Comparison of ENCODE assay signal across 8 mouse cellular contexts in genomic region chr3:108590786-108591529, GRCm38 (mm10). TPM values are rescaled to one million over a fixed set of nuclear protein-coding genes. Genes with fewer than 3 reads are reported as not detected.
A peak's percentile ranks its signal among the peaks of the same experiment; 100 is the strongest.
DNase-seq lines count a peak whose midpoint lies in the region; ATAC-seq lines count a peak whose summit lies in the region.

Gene Wdr47 (plus strand): TSS chr3:108591279.

- intact Hi-C loops in left cerebral cortex, postnatal 14 days (cut with DNase I) = no loop called here

- H3K9ac ChIP-seq in intestine, embryonic 14.5 days (ENCODE audit: low read length) = peak within 1 kb of the TSS; percentile 66

- no peaks in the 10 kb centered on the region for H3K27me3 ChIP-seq in intestine, embryonic 14.5 days (replicated peaks; ENCODE audit: control insufficient read depth, insufficient read depth, low read length)

- no peaks in the 10 kb centered on the region for H3K9me3 ChIP-seq in intestine, embryonic 14.5 days (ENCODE audit: control insufficient read depth, low read length)

- DNase-seq in adrenal gland, adult 18-20 months (ENCODE audit: low spot score in 2 of 2) = peak; percentile 90 to 91
- DNase-seq in embryo, embryonic 11 days = peak; percentile 98
- peak; percentile 97 for DNase-seq in gastrocnemius, postnatal 25 days
- DNase-seq in intestine, embryonic 14.5 days (ENCODE audit: low spot score) = peak; percentile 97
- peak; percentile 96 to 97 for DNase-seq in left cerebral cortex, postnatal 14 days (ENCODE audit: low spot score in 2 of 2)
- peak; percentile 97 for DNase-seq in mesoderm, embryonic 11.5 days (ENCODE audit: low read depth, low spot score)
- peak; percentile 96 to 97 for DNase-seq in right cerebral cortex, postnatal 36 days (ENCODE audit: low spot score in 2 of 2)
- DNase-seq in yolk sac, embryonic 10.5 days (ENCODE audit: low spot score) = peak; percentile 97

- 8% methylated on average over 30 of the region's 44 CpGs for WGBS in intestine, embryonic 14.5 days

- H3K36me3 ChIP-seq in intestine, embryonic 14.5 days (ENCODE audit: control insufficient read depth, insufficient read depth, low read length) = no peaks in the 10 kb centered on the region

- ATAC-seq in intestine, embryonic 14.5 days (replicated peaks; ENCODE audit: low FRiP score, low TSS enrichment, low read depth) = peak; percentile 100

- H3K27ac ChIP-seq in intestine, embryonic 14.5 days (ENCODE audit: low read depth) = peak within 1 kb of the TSS; percentile 47; the same call in 1 of the 2 replicates

- H3K4me3 ChIP-seq in intestine, embryonic 14.5 days (ENCODE audit: low read depth, low read length) = peak within 1 kb of the TSS; percentile 90

- H3K4me2 ChIP-seq in intestine, embryonic 14.5 days (ENCODE audit: low read length) = peak within 1 kb of the TSS; percentile 93

- H3K4me1 ChIP-seq in intestine, embryonic 14.5 days (replicated peaks; ENCODE audit: control insufficient read depth, insufficient read depth, low read length) = 0 out of 2 replicates have a peak, but pooled peaks cover 5% of the 10 kb centered on the region

RNA-seq across cellular contexts. Expression of gene Wdr47, which starts in this region (rescaled TPM):
- total RNA-seq in adrenal gland, adult 18-20 months (2021) = 10 to 100 TPM in 1 of 2 experiments, 1 to 10 TPM in 1; 8.3 to 11.0 TPM
- 1 to 10 TPM; 3.0 to 6.4 TPM for total RNA-seq in gastrocnemius, postnatal 25 days (2021)
- polyA plus RNA-seq in intestine, embryonic 14.5 days (2014; fragmentation: Nextera tagmentation; extraction: Ambion mirVana) = 10.8 and 11.2 TPM in 2 replicates
- 100 to 1,000 TPM; 131 to 147 TPM for total RNA-seq in left cerebral cortex, postnatal 14 days (2021)

Comparison
In these comparisons a context has a peak if more than half of its experiments do, and no peak if none do; other contexts are left out.
1. Peak in every context shown above with its lines: DNase-seq, ATAC-seq, H3K4me3 ChIP-seq and H3K27ac ChIP-seq.
2. RNA of gene Wdr47 (total RNA-seq): 131 to 147 TPM in left cerebral cortex, postnatal 14 days; 8.3 to 11.0 TPM in adrenal gland, adult 18-20 months and 3.0 to 6.4 TPM in gastrocnemius, postnatal 25 days; every median in the first group is over 10 times any median in the second.